Mouse (Mus musculus): ENCODE measurements at regions not wholly inside any gene's neighbourhood (a gene's known extent, or its start where the extent isn't known, plus 50 kb on each side); places are given as distances from the start of the nearest gene placed in this dataset.

- no peaks in the 10 kb centered on the region for H3K9me3 ChIP-seq
- WGBS = 67% methylated on average over 8 of the region's 8 CpGs
- H3K4me1 ChIP-seq (replicated peaks) = peaks cover 18% of the 10 kb centered on the region
- no peaks in the 10 kb centered on the region for H3K36me3 ChIP-seq
- no peak overlapping the region for H3K4me3 ChIP-seq
- no peak overlapping the region for H3K9ac ChIP-seq
- no peak overlapping the region for H3K4me2 ChIP-seq
- 0 out of 2 replicates have a peak, but pooled peaks have one; percentile 41 for ATAC-seq (ENCODE audit: low read depth)
- H3K27me3 ChIP-seq = peaks cover 39% of the 10 kb centered on the region
- no peak overlapping the region for H3K27ac ChIP-seq (replicated peaks)
These were observed 50.1 kb upstream of the Ttc34 start for GRCm38 (mm10) chr4:154787190-154787589.

Measured in neural tube, embryonic 13.5 days (tissue).